Mouse (Mus musculus): ENCODE measurements around the gene Wasl. TPM values are rescaled to one million over a fixed set of nuclear protein-coding genes. Genes with fewer than 3 reads are reported as not detected.

The Wasl gene
- polyA plus RNA-seq, 1 experiment: 62.3 TPM

DNA sequence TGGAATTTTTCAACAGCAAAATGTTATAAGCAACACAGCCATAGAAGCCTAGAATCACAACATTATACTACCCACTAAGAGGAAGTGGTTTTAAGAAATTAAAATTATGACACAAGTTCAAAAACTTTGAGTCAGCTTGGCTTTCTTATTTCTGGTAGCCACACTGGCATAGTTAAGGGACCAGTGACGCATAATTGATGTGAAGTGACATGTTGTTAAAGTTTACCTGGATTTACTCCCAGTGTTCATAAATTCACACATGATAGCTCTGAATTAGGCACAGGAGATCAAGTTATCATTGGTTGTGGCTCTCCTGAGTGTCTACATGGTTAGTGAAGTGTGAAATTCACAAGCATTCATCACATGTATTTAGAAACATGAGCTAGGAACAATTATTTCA is 99.9 kb downstream of the Wasl start:
- H3K9ac ChIP-seq (ENCODE audit: low read depth, poor library complexity, severe bottlenecking): no peak overlapping the region
- TF ChIP-seq EP300 (IDR thresholded peaks at IDR 0.05; ENCODE audit: insufficient read depth, low read depth, low read length) (no peak), POLR2A (IDR thresholded peaks at IDR 0.05; ENCODE audit: insufficient read depth, low read length) (no peak), CTCF (IDR thresholded peaks at IDR 0.05; ENCODE audit: low read depth, low read length) (no peak)
- no peak overlapping the region for H3K4me3 ChIP-seq (ENCODE audit: low read depth, low read length)

GRCm38 (mm10) chr6:24564081-24564480 is 100.7 kb downstream of the Wasl start:
- H3K4me3 ChIP-seq (ENCODE audit: low read depth, low read length): no peak overlapping the region
- no peaks in the 10 kb centered on the region for H3K27me3 ChIP-seq (ENCODE audit: control insufficient read depth, insufficient read depth, low read length, poor library complexity, severe bottlenecking)
- H3K36me3 ChIP-seq (ENCODE audit: control insufficient read depth, insufficient read depth, low read length, poor library complexity, severe bottlenecking): no peaks in the 10 kb centered on the region
- no peak overlapping the region for H3K9ac ChIP-seq (ENCODE audit: low read depth, poor library complexity, severe bottlenecking)
- H3K4me1 ChIP-seq (ENCODE audit: control insufficient read depth, insufficient read depth, low read length): no peaks in the 10 kb centered on the region
- no peak overlapping the region for H3K27ac ChIP-seq (ENCODE audit: insufficient read depth, low read length)
- H3K9me3 ChIP-seq (replicated peaks; ENCODE audit: control insufficient read depth, insufficient read depth, low read length, poor library complexity, severe bottlenecking): no peaks in the 10 kb centered on the region
- TF ChIP-seq EP300 (IDR thresholded peaks at IDR 0.05; ENCODE audit: insufficient read depth, low read depth, low read length) (no peak), POLR2A (IDR thresholded peaks at IDR 0.05; ENCODE audit: insufficient read depth, low read length) (no peak), CTCF (IDR thresholded peaks at IDR 0.05; ENCODE audit: low read depth, low read length) (no peak)

More for the DNA sequence above, 99.9 kb downstream of the Wasl start:
- Histone ChIP-seq H3K4me1 (ENCODE audit: control insufficient read depth, insufficient read depth, low read length) (no peaks in the 10 kb centered on the region), H3K36me3 (ENCODE audit: control insufficient read depth, insufficient read depth, low read length, poor library complexity, severe bottlenecking) (no peaks in the 10 kb centered on the region), H3K27ac (ENCODE audit: insufficient read depth, low read length) (no peak overlapping the region), H3K27me3 (ENCODE audit: control insufficient read depth, insufficient read depth, low read length, poor library complexity, severe bottlenecking) (no peaks in the 10 kb centered on the region), H3K9me3 (replicated peaks; ENCODE audit: control insufficient read depth, insufficient read depth, low read length, poor library complexity, severe bottlenecking) (no peaks in the 10 kb centered on the region)

Other genes with a start within 250 kb of the Wasl start
- gene Iqub, start 149.9 kb downstream of the Wasl start, polyA plus RNA-seq (2011; ENCODE audit: insufficient read depth, insufficient read length, low read depth, missing spikeins): 0.33 TPM in 1 of 2 replicates, not detected in the other
- 80.6 and 104 TPM in 2 replicates for gene Ndufa5, start 137.0 kb downstream of the Wasl start, polyA plus RNA-seq (2011; ENCODE audit: insufficient read depth, insufficient read length, low read depth, missing spikeins)
- gene Asb15, start 136.9 kb downstream of the Wasl start, polyA plus RNA-seq (2011; ENCODE audit: insufficient read depth, insufficient read length, low read depth, missing spikeins): not detected in 2 replicates
- gene Lmod2, start 67.2 kb downstream of the Wasl start, polyA plus RNA-seq (2011; ENCODE audit: insufficient read depth, insufficient read length, low read depth, missing spikeins): not detected in 2 replicates
- gene Hyal6, start 68.2 kb upstream of the Wasl start, polyA plus RNA-seq (2011; ENCODE audit: insufficient read depth, insufficient read length, low read depth, missing spikeins): not detected in 2 replicates
- gene Hyal4, start 83.3 kb upstream of the Wasl start, polyA plus RNA-seq (2011; ENCODE audit: insufficient read depth, insufficient read length, low read depth, missing spikeins): not detected in 2 replicates
- not detected in 2 replicates for gene Spam1, start 126.2 kb upstream of the Wasl start, polyA plus RNA-seq (2011; ENCODE audit: insufficient read depth, insufficient read length, low read depth, missing spikeins)
- not detected in 2 replicates for gene Hyal5, start 193.0 kb upstream of the Wasl start, polyA plus RNA-seq (2011; ENCODE audit: insufficient read depth, insufficient read length, low read depth, missing spikeins)